Mouse (Mus musculus) embryonic facial prominence, embryonic 10.5 days (tissue): ENCODE results near the gene Nkx2-3. TPM values are rescaled to one million over a fixed set of nuclear protein-coding genes. Genes with fewer than 3 reads are reported as not detected.

Experiments
- DNase-seq: peaks from one replicate; pipeline ENCODE4 v3.0.0-alpha.2; 2017; ENCODE audit warnings: low spot score
- H3K27ac ChIP-seq: fragments of 300-500 bp; sonication (generic); replicated peaks from 2 replicates; pipeline ENCODE4 v1.5.1; 2016; ENCODE audit warnings: mild to moderate bottlenecking
- H3K27me3 ChIP-seq: fragments of 300-500 bp; sonication (generic); replicated peaks from 2 replicates; pipeline ENCODE4 v1.6.1; 2016; ENCODE audit warnings: low read depth, mild to moderate bottlenecking; ENCODE audit not compliant: poor library complexity, severe bottlenecking
- H3K36me3 ChIP-seq: fragments of 300-500 bp; sonication (generic); replicated peaks from 2 replicates; pipeline ENCODE4 v1.6.1; 2016; ENCODE audit warnings: mild to moderate bottlenecking, moderate library complexity
- H3K4me1 ChIP-seq: fragments of 300-500 bp; sonication (generic); 2 replicates; pipeline ENCODE4 v1.6.1; 2016
- H3K4me3 ChIP-seq: fragments of 300-500 bp; sonication (generic); 2 replicates; pipeline ENCODE4 v1.5.1; 2016; ENCODE audit warnings: mild to moderate bottlenecking, moderate library complexity
- H3K9me3 ChIP-seq: fragments of 300-500 bp; sonication (generic); 2 replicates; pipeline ENCODE4 v1.6.1; 2016; ENCODE audit warnings: mild to moderate bottlenecking
- WGBS: fragments of 180-500 bp; shearing (Covaris S2); methylation state at CpG from one replicate; pipeline ENCODE4 v1.1.7; 2016; 5-methylcytosine and 5-hydroxymethylcytosine counted together
- polyA plus RNA-seq: library from polyadenylated mRNA; unstranded; fragments of >200 nt; fragmentation: Nextera tagmentation; extraction: Ambion mirVana; gene quantifications from 2 replicates; pipeline ENCODE4 v1.2.1, GENCODE M21; 2016

The Nkx2-3 gene
- polyA plus RNA-seq, 1 experiment from 2014 or later, result 4.1 TPM

- Histone ChIP-seq H3K9me3 (no peaks in the 10 kb centered on the region), H3K4me1 (peaks cover 5% of the 10 kb centered on the region; the same call in 1 of the 2 replicates), H3K4me3 (no peak overlapping the region), H3K27me3 (peaks cover 23% of the 10 kb centered on the region; the same call in 1 of the 2 replicates), H3K27ac (no peak overlapping the region), H3K36me3 (no peaks in the 10 kb centered on the region)
- DNase-seq, result no peak
- WGBS, result 73% methylated on average over 11 of the region's 11 CpGs
Measured at GRCm38 (mm10) chr19:43641833-43642232, 29.7 kb downstream of the Nkx2-3 start.

GRCm38 (mm10) chr19:43642843-43643242, 30.7 kb downstream of the Nkx2-3 start:
- no peak overlapping the region for H3K4me3 ChIP-seq
- WGBS, result 90% methylated on average over 9 of the region's 9 CpGs
- H3K9me3 ChIP-seq, result no peaks in the 10 kb centered on the region
- peaks cover 23% of the 10 kb centered on the region; the same call in 1 of the 2 replicates for H3K27me3 ChIP-seq
- peaks cover 5% of the 10 kb centered on the region; the same call in 1 of the 2 replicates for H3K4me1 ChIP-seq
- H3K36me3 ChIP-seq, result no peaks in the 10 kb centered on the region
- no peak for DNase-seq
- H3K27ac ChIP-seq, result no peak overlapping the region

- Histone ChIP-seq H3K27ac (no peak overlapping the region), H3K4me3 (no peak overlapping the region), H3K4me1 (peaks cover 5% of the 10 kb centered on the region; the same call in 1 of the 2 replicates), H3K36me3 (no peaks in the 10 kb centered on the region), H3K27me3 (peaks cover 19% of the 10 kb centered on the region; the same call in 1 of the 2 replicates), H3K9me3 (no peaks in the 10 kb centered on the region)
- WGBS, result 90% methylated on average over 9 of the region's 9 CpGs
- no peak for DNase-seq
Measured at GRCm38 (mm10) chr19:43645508-43645907, 33.4 kb downstream of the Nkx2-3 start.

- no peak overlapping the region for H3K27ac ChIP-seq
- no peaks in the 10 kb centered on the region for H3K36me3 ChIP-seq
- DNase-seq, result no peak
- no peak overlapping the region for H3K4me3 ChIP-seq
- H3K27me3 ChIP-seq, result peaks cover 16% of the 10 kb centered on the region
- H3K4me1 ChIP-seq, result peaks cover 5% of the 10 kb centered on the region; the same call in 1 of the 2 replicates
- 65% methylated on average over 7 of the region's 7 CpGs for WGBS
- H3K9me3 ChIP-seq, result no peaks in the 10 kb centered on the region
Measured at GRCm38 (mm10) chr19:43646852-43647251, 34.7 kb downstream of the Nkx2-3 start.

GRCm38 (mm10) chr19:43647261-43647660, 35.1 kb downstream of the Nkx2-3 start:
- Histone ChIP-seq H3K36me3 (no peaks in the 10 kb centered on the region), H3K27ac (no peak overlapping the region), H3K9me3 (no peaks in the 10 kb centered on the region), H3K4me1 (peaks cover 5% of the 10 kb centered on the region; the same call in 1 of the 2 replicates), H3K27me3 (peaks cover 16% of the 10 kb centered on the region), H3K4me3 (no peak overlapping the region)
- 86% methylated on average over 9 of the region's 9 CpGs for WGBS
- no peak for DNase-seq

- WGBS, result 91% methylated on average over 4 of the region's 4 CpGs
- H3K27ac ChIP-seq, result no peak overlapping the region
Measured at GRCm38 (mm10) chr19:43648343-43648742, 36.2 kb downstream of the Nkx2-3 start.

GRCm38 (mm10) chr19:43651241-43651785, 39.2 kb downstream of the Nkx2-3 start:
- WGBS, result 66% methylated on average over 8 of the region's 8 CpGs
- Histone ChIP-seq H3K4me3 (no peak overlapping the region), H3K27me3 (peaks cover 29% of the 10 kb centered on the region), H3K9me3 (no peaks in the 10 kb centered on the region), H3K27ac (no peak overlapping the region), H3K4me1 (peaks cover 1% of the 10 kb centered on the region; the same call in 1 of the 2 replicates), H3K36me3 (no peaks in the 10 kb centered on the region)
- DNase-seq, result no peak

More at GRCm38 (mm10) chr19:43648343-43648742, 36.2 kb downstream of the Nkx2-3 start:
- no peak for DNase-seq
- Histone ChIP-seq H3K9me3 (no peaks in the 10 kb centered on the region), H3K4me3 (no peak overlapping the region), H3K27me3 (peaks cover 11% of the 10 kb centered on the region), H3K36me3 (no peaks in the 10 kb centered on the region), H3K4me1 (peaks cover 5% of the 10 kb centered on the region; the same call in 1 of the 2 replicates)

GRCm38 (mm10) chr19:43655735-43656492, 43.8 kb downstream of the Nkx2-3 start:
- Histone ChIP-seq H3K9me3 (no peaks in the 10 kb centered on the region), H3K4me1 (no peaks in the 10 kb centered on the region), H3K36me3 (no peaks in the 10 kb centered on the region), H3K27me3 (peaks cover 27% of the 10 kb centered on the region), H3K4me3 (no peak overlapping the region), H3K27ac (no peak overlapping the region)
- DNase-seq, result peak; percentile 79
- WGBS, result 43% methylated on average over 11 of the region's 11 CpGs

GRCm38 (mm10) chr19:43659632-43660031, 47.5 kb downstream of the Nkx2-3 start:
- Histone ChIP-seq H3K4me1 (peaks cover 6% of the 10 kb centered on the region), H3K27me3 (peaks cover 6% of the 10 kb centered on the region), H3K9me3 (no peaks in the 10 kb centered on the region), H3K36me3 (peaks cover 18% of the 10 kb centered on the region), H3K4me3 (no peak overlapping the region), H3K27ac (no peak overlapping the region)
- DNase-seq, result no peak
- 86% methylated on average over 6 of the region's 6 CpGs for WGBS

GRCm38 (mm10) chr19:43660774-43661173, 48.6 kb downstream of the Nkx2-3 start:
- no peak for DNase-seq
- WGBS, result 88% methylated on average over 9 of the region's 9 CpGs

GRCm38 (mm10) chr19:43662176-43662967, 50.2 kb downstream of the Nkx2-3 start:
- H3K9me3 ChIP-seq, result no peaks in the 10 kb centered on the region
- peaks cover 26% of the 10 kb centered on the region for H3K36me3 ChIP-seq
- 35% methylated on average over 19 of the region's 19 CpGs for WGBS
- H3K4me3 ChIP-seq, result no peak overlapping the region
- H3K4me1 ChIP-seq, result peaks cover 6% of the 10 kb centered on the region
- no peaks in the 10 kb centered on the region for H3K27me3 ChIP-seq
- peak; percentile 61 for DNase-seq
- H3K27ac ChIP-seq, result no peak overlapping the region

More at GRCm38 (mm10) chr19:43660774-43661173, 48.6 kb downstream of the Nkx2-3 start:
- Histone ChIP-seq H3K4me1 (peaks cover 6% of the 10 kb centered on the region), H3K27ac (no peak overlapping the region), H3K36me3 (peaks cover 18% of the 10 kb centered on the region), H3K9me3 (no peaks in the 10 kb centered on the region), H3K4me3 (no peak overlapping the region), H3K27me3 (no peaks in the 10 kb centered on the region)

- Histone ChIP-seq H3K4me1 (peaks cover 6% of the 10 kb centered on the region), H3K27ac (no peak overlapping the region)
- DNase-seq, result no peak
Measured at GRCm38 (mm10) chr19:43663471-43663870, 51.3 kb downstream of the Nkx2-3 start.

More at GRCm38 (mm10) chr19:43663471-43663870, 51.3 kb downstream of the Nkx2-3 start:
- no peaks in the 10 kb centered on the region for H3K27me3 ChIP-seq
- no peaks in the 10 kb centered on the region for H3K9me3 ChIP-seq
- WGBS, result 86% methylated on average over 8 of the region's 8 CpGs
- no peak overlapping the region for H3K4me3 ChIP-seq
- H3K36me3 ChIP-seq, result peaks cover 26% of the 10 kb centered on the region
